Mouse (Mus musculus) lung, embryonic 16.5 days (tissue): ENCODE measurements around the gene Arhgef7. TPM values are rescaled to one million over a fixed set of nuclear protein-coding genes. Genes with fewer than 3 reads are reported as not detected.

ENCODE experiments used
- ATAC-seq: fragments of 200-750 bp; cut with Nextera tagmentation; 2 replicates; pipeline ENCODE4 v1.8.0; 2017; ENCODE audit warnings: low read depth, mild to moderate bottlenecking, moderate library complexity
- H3K27ac ChIP-seq: fragments of 300-500 bp; sonication (generic); 2 replicates; pipeline ENCODE4 v1.5.1; 2014; ENCODE audit warnings: mild to moderate bottlenecking, control low read depth, low read length
- H3K27me3 ChIP-seq: fragments of 300-500 bp; sonication (generic); 2 replicates; pipeline ENCODE4 v1.6.1; 2014; ENCODE audit warnings: low read depth, low read length, mixed read lengths; ENCODE audit not compliant: control insufficient read depth, insufficient read depth
- H3K36me3 ChIP-seq: fragments of 300-500 bp; sonication (generic); 2 replicates; pipeline ENCODE4 v1.6.1; 2014; ENCODE audit warnings: low read length; ENCODE audit not compliant: control insufficient read depth, insufficient read depth
- H3K4me1 ChIP-seq: fragments of 300-500 bp; sonication (generic); replicated peaks from 2 replicates; pipeline ENCODE4 v1.6.1; 2014; ENCODE audit warnings: low read length, mixed read lengths; ENCODE audit not compliant: control insufficient read depth, insufficient read depth
- H3K4me2 ChIP-seq: fragments of 300-500 bp; sonication (generic); 2 replicates; pipeline ENCODE4 v1.6.1; 2014; ENCODE audit warnings: low read depth, low read length, control low read depth
- H3K4me3 ChIP-seq: fragments of 300-500 bp; sonication (generic); 2 replicates; pipeline ENCODE4 v1.5.1; 2014; ENCODE audit warnings: mild to moderate bottlenecking, low read length, control low read depth
- H3K9ac ChIP-seq: fragments of 300-500 bp; sonication (generic); 2 replicates; pipeline ENCODE4 v1.6.1; 2014; ENCODE audit warnings: low read length, control low read depth
- H3K9me3 ChIP-seq: fragments of 300-500 bp; sonication (generic); 2 replicates; pipeline ENCODE4 v1.6.1; 2016; ENCODE audit warnings: low read length; ENCODE audit not compliant: control insufficient read depth
- WGBS: fragments of 180-500 bp; shearing (Covaris S2); extraction: QIAGEN DNeasy Blood & Tissue Kit; methylation state at CpG from one replicate; pipeline ENCODE4 v1.1.7; 2014; 5-methylcytosine and 5-hydroxymethylcytosine counted together
- polyA plus RNA-seq: library from polyadenylated mRNA; unstranded; fragments of >200 nt; fragmentation: Nextera tagmentation; extraction: Ambion mirVana; gene quantifications from 2 replicates; pipeline ENCODE4 v1.2.1, GENCODE M21; 2015

Gene Arhgef7
- polyA plus RNA-seq, 1 experiment from 2014 or later = 40.1 TPM

DNA sequence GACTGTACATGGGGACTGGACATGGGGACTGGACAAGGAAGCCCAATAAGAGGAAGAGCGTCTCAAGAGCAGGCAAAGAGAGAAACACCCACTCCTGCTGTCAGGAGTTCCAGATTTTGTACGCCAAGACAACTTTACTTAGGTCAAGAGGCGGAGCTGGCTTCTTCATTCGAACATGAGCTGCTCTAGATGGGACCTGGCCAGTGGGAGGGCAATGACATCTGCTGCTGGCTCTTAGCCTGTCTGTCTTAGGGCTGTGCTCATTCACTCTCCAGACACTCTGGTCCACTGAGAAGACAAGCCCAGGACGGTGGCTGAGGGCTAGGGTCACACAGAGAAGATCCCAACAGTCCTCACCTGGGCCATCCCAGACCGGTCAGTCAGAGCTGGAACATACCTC, 9.6 kb downstream of the Arhgef7 start:
- Histone ChIP-seq H3K27me3 (no peaks in the 10 kb centered on the region; the same call in none of the 2 replicates), H3K9ac (no peak overlapping the region), H3K4me3 (no peak overlapping the region), H3K9me3 (no peaks in the 10 kb centered on the region), H3K36me3 (no peaks in the 10 kb centered on the region), H3K4me1 (no peaks in the 10 kb centered on the region), H3K27ac (no peak overlapping the region), H3K4me2 (no peak overlapping the region)
- WGBS = 65% methylated on average over 6 of the region's 6 CpGs
- no peak for ATAC-seq

- H3K4me3 ChIP-seq = no peak overlapping the region
- no peak for ATAC-seq
- no peak overlapping the region for H3K27ac ChIP-seq
- no peaks in the 10 kb centered on the region for H3K36me3 ChIP-seq
- no peak overlapping the region for H3K9ac ChIP-seq
- 66% methylated on average over 5 of the region's 5 CpGs for WGBS
- H3K4me1 ChIP-seq = no peaks in the 10 kb centered on the region
- no peaks in the 10 kb centered on the region for H3K9me3 ChIP-seq
- no peak overlapping the region for H3K4me2 ChIP-seq
- no peaks in the 10 kb centered on the region; the same call in 1 of the 2 replicates for H3K27me3 ChIP-seq
Observed at GRCm38 (mm10) chr8:11739082-11739481, 11.6 kb downstream of the Arhgef7 start.

- no peaks in the 10 kb centered on the region for H3K27me3 ChIP-seq
- WGBS = 71% methylated on average over 2 of the region's 2 CpGs
- H3K36me3 ChIP-seq = no peaks in the 10 kb centered on the region
- no peaks in the 10 kb centered on the region for H3K4me1 ChIP-seq
- no peak overlapping the region for H3K4me2 ChIP-seq
- no peak for ATAC-seq
- H3K9me3 ChIP-seq = no peaks in the 10 kb centered on the region
- no peak overlapping the region for H3K4me3 ChIP-seq
- no peak overlapping the region for H3K9ac ChIP-seq
- no peak overlapping the region for H3K27ac ChIP-seq
Observed at GRCm38 (mm10) chr8:11740857-11741256, 13.3 kb downstream of the Arhgef7 start.

DNA sequence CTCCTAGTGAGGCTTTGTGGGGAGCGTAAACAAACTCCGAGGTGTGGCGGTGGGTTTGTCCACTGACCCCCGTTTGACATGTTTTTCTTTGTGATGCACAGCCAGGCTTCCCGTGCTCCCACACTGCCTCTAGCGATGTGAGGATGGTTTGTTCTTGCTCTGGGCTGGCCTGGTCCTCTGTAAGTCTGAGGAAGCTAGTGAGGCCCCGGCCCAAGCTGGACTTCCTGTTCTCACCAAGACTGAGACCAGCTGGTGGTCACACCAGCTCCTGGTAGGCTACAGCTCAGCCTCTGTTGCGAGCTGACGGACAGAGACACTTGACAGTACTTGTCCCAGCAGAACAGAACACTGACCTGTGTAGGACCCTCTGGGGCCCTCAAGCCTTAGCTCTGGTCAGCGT, 16.1 kb downstream of the Arhgef7 start:
- Histone ChIP-seq H3K4me3 (no peak overlapping the region), H3K9me3 (no peaks in the 10 kb centered on the region), H3K4me2 (no peak overlapping the region), H3K36me3 (no peaks in the 10 kb centered on the region), H3K9ac (no peak overlapping the region), H3K27ac (no peak overlapping the region), H3K27me3 (no peaks in the 10 kb centered on the region), H3K4me1 (0 out of 2 replicates have a peak, but pooled peaks cover 2% of the 10 kb centered on the region)
- WGBS = 51% methylated on average over 10 of the region's 10 CpGs
- ATAC-seq = no peak

DNA sequence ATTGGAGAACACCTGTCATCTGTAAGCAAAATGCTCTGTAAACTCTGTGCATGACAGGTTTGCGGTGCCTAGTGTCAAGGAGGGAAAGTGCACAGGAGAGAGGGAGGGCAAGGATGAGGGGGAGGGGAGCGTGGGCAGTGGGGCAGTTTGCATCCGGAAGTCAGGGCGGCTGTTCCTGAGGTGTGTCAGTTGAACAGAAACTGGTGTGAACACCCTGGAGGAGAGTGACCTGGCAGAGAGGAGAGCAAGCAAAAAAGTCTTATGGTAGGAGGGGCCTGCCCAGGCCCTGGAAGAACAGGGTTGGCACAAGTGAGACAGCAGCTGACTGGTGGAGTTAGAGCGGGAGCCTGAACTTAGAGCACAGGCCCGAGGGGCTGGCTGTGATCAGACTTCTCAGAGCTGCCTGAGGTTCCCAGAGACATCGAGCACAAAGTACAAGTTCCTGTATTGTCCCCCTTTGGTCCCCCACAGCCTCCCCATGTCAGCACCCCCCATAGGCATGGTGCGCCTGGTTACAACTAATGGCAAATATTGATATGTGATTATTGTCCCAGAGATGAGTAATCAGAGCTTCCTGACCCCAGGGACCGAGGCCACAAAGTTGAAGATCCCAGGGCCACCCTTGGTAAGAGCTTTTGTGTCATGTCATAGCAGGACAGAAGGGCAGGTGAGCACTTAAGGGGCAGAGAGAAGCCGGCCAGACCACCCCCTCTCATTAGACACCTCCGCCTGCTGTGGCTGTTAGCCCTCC, 19.5 kb downstream of the Arhgef7 start:
- no peak for ATAC-seq
- Histone ChIP-seq H3K36me3 (no peaks in the 10 kb centered on the region), H3K4me1 (0 out of 2 replicates have a peak, but pooled peaks cover 5% of the 10 kb centered on the region), H3K9me3 (no peaks in the 10 kb centered on the region), H3K4me3 (no peak overlapping the region), H3K27me3 (no peaks in the 10 kb centered on the region), H3K9ac (no peak overlapping the region), H3K27ac (no peak overlapping the region), H3K4me2 (no peak overlapping the region)
- 55% methylated on average over 11 of the region's 11 CpGs for WGBS

- 30% methylated on average over 6 of the region's 6 CpGs for WGBS
- H3K27ac ChIP-seq = no peak overlapping the region
- no peaks in the 10 kb centered on the region for H3K36me3 ChIP-seq
- no peak overlapping the region for H3K4me3 ChIP-seq
- no peak overlapping the region for H3K9ac ChIP-seq
- no peak for ATAC-seq
- no peaks in the 10 kb centered on the region for H3K27me3 ChIP-seq
- no peaks in the 10 kb centered on the region for H3K9me3 ChIP-seq
- H3K4me1 ChIP-seq = 0 out of 2 replicates have a peak, but pooled peaks cover 5% of the 10 kb centered on the region
- no peak overlapping the region for H3K4me2 ChIP-seq
Observed at GRCm38 (mm10) chr8:11749472-11749871, 22.0 kb downstream of the Arhgef7 start.

- no peaks in the 10 kb centered on the region for H3K27me3 ChIP-seq
- 49% methylated on average over 3 of the region's 3 CpGs for WGBS
- peaks cover 7% of the 10 kb centered on the region for H3K4me1 ChIP-seq
- no peaks in the 10 kb centered on the region for H3K36me3 ChIP-seq
- H3K4me2 ChIP-seq = no peak overlapping the region
- no peak overlapping the region for H3K4me3 ChIP-seq
- H3K27ac ChIP-seq = no peak overlapping the region
- H3K9ac ChIP-seq = no peak overlapping the region
- ATAC-seq = no peak
- H3K9me3 ChIP-seq = no peaks in the 10 kb centered on the region
Observed at GRCm38 (mm10) chr8:11752338-11752737, 24.8 kb downstream of the Arhgef7 start.

DNA sequence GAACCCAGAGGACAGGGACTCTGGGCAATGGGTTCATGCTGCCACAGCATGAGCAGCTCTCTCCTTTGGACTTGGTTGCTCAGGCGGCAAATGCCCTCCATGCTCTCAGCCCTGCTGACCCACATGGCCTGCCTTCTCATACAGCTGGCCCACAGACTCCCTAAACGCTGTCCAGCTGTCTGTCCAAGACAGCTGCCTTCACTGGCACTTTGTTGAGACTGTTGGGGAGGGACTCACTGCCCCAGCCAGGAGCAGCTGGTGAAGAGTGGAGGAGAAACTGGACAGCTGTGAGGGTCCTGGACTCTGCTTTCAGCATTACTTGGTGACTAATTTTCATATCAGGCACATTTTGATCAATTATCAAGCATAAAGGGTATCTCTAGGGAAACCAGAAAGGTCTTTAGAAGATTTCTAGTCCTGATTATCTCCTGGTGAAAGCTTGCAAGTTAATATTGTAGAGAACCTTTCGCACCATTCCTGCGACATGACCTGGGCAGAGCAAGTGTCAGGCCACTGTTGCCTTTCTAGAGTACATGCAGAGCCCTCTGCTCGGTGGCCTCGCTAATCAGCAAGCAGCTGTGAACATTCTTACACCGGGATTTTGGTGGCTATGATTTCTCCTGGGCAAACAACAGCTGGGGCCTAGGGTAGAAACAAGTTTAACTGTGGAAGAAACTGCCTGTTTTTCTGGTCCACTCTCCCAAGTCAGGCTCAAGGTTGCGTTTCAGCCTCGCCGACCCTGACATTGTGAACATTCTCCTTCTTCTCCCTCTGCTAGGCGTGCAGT, 25.8 kb downstream of the Arhgef7 start:
- Histone ChIP-seq H3K4me3 (no peak overlapping the region), H3K36me3 (no peaks in the 10 kb centered on the region), H3K9ac (no peak overlapping the region), H3K27ac (no peak overlapping the region), H3K4me2 (no peak overlapping the region), H3K4me1 (peaks cover 11% of the 10 kb centered on the region), H3K27me3 (no peaks in the 10 kb centered on the region), H3K9me3 (no peaks in the 10 kb centered on the region)
- ATAC-seq = no peak
- 56% methylated on average over 11 of the region's 11 CpGs for WGBS

DNA sequence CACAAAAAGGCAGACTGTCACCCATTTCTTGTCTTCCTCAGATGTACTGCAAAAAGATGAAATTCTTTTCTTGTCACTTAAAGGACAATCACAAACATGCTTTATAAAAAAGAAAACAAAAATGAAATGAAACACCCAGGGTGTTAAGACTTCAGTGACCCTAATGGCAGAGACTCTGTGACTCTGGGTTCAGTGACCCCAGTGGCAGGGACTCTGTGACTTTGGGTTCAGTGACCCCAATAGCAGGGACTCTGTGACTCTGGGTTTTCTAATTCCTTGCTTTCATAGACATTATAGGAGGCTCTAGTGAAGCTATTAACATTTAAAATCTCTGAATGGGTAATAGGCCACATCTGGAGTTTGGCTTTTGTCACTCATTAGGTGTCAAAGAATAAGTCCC, 27.2 kb downstream of the Arhgef7 start:
- Histone ChIP-seq H3K9me3 (no peaks in the 10 kb centered on the region), H3K4me1 (peaks cover 21% of the 10 kb centered on the region), H3K27ac (no peak overlapping the region), H3K4me3 (no peak overlapping the region), H3K9ac (no peak overlapping the region), H3K27me3 (no peaks in the 10 kb centered on the region), H3K36me3 (no peaks in the 10 kb centered on the region), H3K4me2 (no peak overlapping the region)
- ATAC-seq = no peak
